Mouse (Mus musculus): Measurements from ENCODE around the gene Paxip1. TPM values are rescaled to one million over a fixed set of nuclear protein-coding genes. Genes with fewer than 3 reads are reported as not detected.

Gene Paxip1
- total RNA-seq (2021): 10 to 100 TPM; 43.4 to 46.6 TPM
- long read RNA-seq, experiment 1, full-length matches to known transcripts: 3 of 29 reads
- long read RNA-seq, experiment 1, partial matches to known transcripts: 8 of 29 reads
- long read RNA-seq, experiment 1, other reads (novel, unspliced or antisense): 18 of 29 reads
- long read RNA-seq, experiment 2, full-length matches to known transcripts: 4 of 26 reads
- long read RNA-seq, experiment 2, partial matches to known transcripts: 9 of 26 reads
- long read RNA-seq, experiment 2, other reads (novel, unspliced or antisense): 13 of 26 reads

GRCm38 (mm10) chr5:27791303-27792172 is at the start of gene Paxip1:
Gene Paxip1, minus strand, starts transcription at chr5:27791691.
- DNase-seq (ENCODE audit: low spot score in 2 of 2): peak; percentile 96
- intact Hi-C loops (cut with DNase I): loop anchor here (2.0 to 5.0 kb wide), 3 partner anchors 51 to 303 kb away; partner anchors contain the start of genes Htr5a and Insig1

GRCm38 (mm10) chr5:27838061-27838460 is 46.6 kb upstream of the Paxip1 start:
- intact Hi-C loops (cut with DNase I): no loop called here
- no peak for DNase-seq (ENCODE audit: low spot score in 2 of 2)

GRCm38 (mm10) chr5:27835096-27835495 is 43.6 kb upstream of the Paxip1 start:
- no peak for DNase-seq (ENCODE audit: low spot score in 2 of 2)
- intact Hi-C loops (cut with DNase I): no loop called here

- DNase-seq (ENCODE audit: low spot score in 2 of 2): no peak
- intact Hi-C loops (cut with DNase I): no loop called here
These were observed 36.5 kb upstream of the Paxip1 start for GRCm38 (mm10) chr5:27827971-27828370.

GRCm38 (mm10) chr5:27821161-27821560 is 29.7 kb upstream of the Paxip1 start:
- intact Hi-C loops (cut with DNase I): no loop called here
- no peak for DNase-seq (ENCODE audit: low spot score in 2 of 2)

GRCm38 (mm10) chr5:27818840-27819672 is 27.6 kb upstream of the Paxip1 start:
- intact Hi-C loops (cut with DNase I): no loop called here
- no peak for DNase-seq (ENCODE audit: low spot score in 2 of 2)

GRCm38 (mm10) chr5:27814282-27814681 is 22.8 kb upstream of the Paxip1 start:
- intact Hi-C loops (cut with DNase I): no loop called here
- DNase-seq (ENCODE audit: low spot score in 2 of 2): no peak

- intact Hi-C loops (cut with DNase I): loop anchor here (5.0 kb wide), 2 partner anchors 48 to 278 kb away; partner anchors contain the start of genes Htr5a and Insig1
These were observed 2.4 kb upstream of the Paxip1 start for GRCm38 (mm10) chr5:27793923-27794322.

GRCm38 (mm10) chr5:27792531-27793205 is 1.2 kb upstream of the Paxip1 start:
- intact Hi-C loops (cut with DNase I): loop anchor here (5.0 kb wide), 2 partner anchors 50 to 280 kb away; partner anchors contain the start of genes Htr5a and Insig1
- no peak for DNase-seq (ENCODE audit: low spot score in 2 of 2)

More at GRCm38 (mm10) chr5:27793923-27794322, 2.4 kb upstream of the Paxip1 start:
- peak; percentile 75 to 86 for DNase-seq (ENCODE audit: low spot score in 2 of 2)

- DNase-seq (ENCODE audit: low spot score in 2 of 2): no peak
- intact Hi-C loops (cut with DNase I): loop anchor here (5.0 kb wide), 2 partner anchors 50 to 280 kb away; partner anchors contain the start of genes Htr5a and Insig1
These were observed 631 bp upstream of the Paxip1 start for GRCm38 (mm10) chr5:27792173-27792470.

- intact Hi-C loops (cut with DNase I): loop anchor here (2.0 to 5.0 kb wide), 3 partner anchors 51 to 304 kb away; partner anchors contain the start of genes Htr5a and Insig1
- DNase-seq (ENCODE audit: low spot score in 2 of 2): peak in 1 of 2 experiments; percentile 70
These were observed 592 bp downstream of the Paxip1 start for GRCm38 (mm10) chr5:27790910-27791288.

GRCm38 (mm10) chr5:27790086-27790909 is 1.2 kb downstream of the Paxip1 start:
- intact Hi-C loops (cut with DNase I): loop anchor here (2.0 to 5.0 kb wide), 3 partner anchors 52 to 305 kb away; partner anchors contain the start of genes Htr5a and Insig1
- DNase-seq (ENCODE audit: low spot score in 2 of 2): no peak

GRCm38 (mm10) chr5:27789586-27789985 is 1.9 kb downstream of the Paxip1 start:
- intact Hi-C loops (cut with DNase I): no loop called here
- no peak for DNase-seq (ENCODE audit: low spot score in 2 of 2)

GRCm38 (mm10) chr5:27783381-27783780 is 8.1 kb downstream of the Paxip1 start:
- DNase-seq (ENCODE audit: low spot score in 2 of 2): no peak
- intact Hi-C loops (cut with DNase I): no loop called here

GRCm38 (mm10) chr5:27767948-27768347 is 23.5 kb downstream of the Paxip1 start:
- intact Hi-C loops (cut with DNase I): no loop called here

GRCm38 (mm10) chr5:27765780-27766179 is 25.7 kb downstream of the Paxip1 start:
- intact Hi-C loops (cut with DNase I): no loop called here

More at GRCm38 (mm10) chr5:27767948-27768347, 23.5 kb downstream of the Paxip1 start:
- no peak for DNase-seq (ENCODE audit: low spot score in 2 of 2)

GRCm38 (mm10) chr5:27744944-27745343 is 46.5 kb downstream of the Paxip1 start:
- DNase-seq (ENCODE audit: low spot score in 2 of 2): no peak
- intact Hi-C loops (cut with DNase I): no loop called here

More at GRCm38 (mm10) chr5:27765780-27766179, 25.7 kb downstream of the Paxip1 start:
- peak in 1 of 2 experiments; percentile 12 for DNase-seq (ENCODE audit: low spot score in 2 of 2)

GRCm38 (mm10) chr5:27739216-27739615 is 52.3 kb downstream of the Paxip1 start:
- intact Hi-C loops (cut with DNase I): loop anchor here (10.0 kb wide), 1 partner anchor 346 kb away; no protein-coding TSS in a partner anchor
- no peak for DNase-seq (ENCODE audit: low spot score in 2 of 2)

Measured in left cerebral cortex, postnatal 14 days (tissue).